Comparison of ENCODE assay signal across 8 mouse cellular contexts in the genomic region with DNA sequence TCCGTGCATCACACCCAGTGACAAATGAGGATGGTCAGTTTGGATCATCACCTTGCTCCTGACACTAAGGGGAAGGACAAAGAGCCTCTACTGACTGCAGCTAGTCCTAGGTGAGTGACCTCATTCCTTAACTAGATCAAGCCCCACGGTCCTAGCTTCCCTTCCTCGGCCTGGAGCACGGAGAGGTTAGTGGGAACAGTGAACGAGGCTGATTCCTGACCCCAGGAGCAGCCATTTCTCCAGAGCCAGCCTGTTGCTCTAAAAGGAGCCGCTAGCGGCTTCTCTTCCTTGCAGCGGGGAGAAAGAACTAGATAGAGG. TPM values are rescaled to one million over a fixed set of nuclear protein-coding genes. Genes with fewer than 3 reads are reported as not detected.
DNase-seq lines count a peak whose midpoint lies in the region; ATAC-seq and TF ChIP-seq lines count a peak whose summit lies in the region.

No protein-coding gene starts in this region.

- no peak for TF ChIP-seq CTCF in MEL (IDR thresholded peaks at IDR 0.05 in 2 of 3, conservative IDR thresholded peaks at IDR 0.05 in 1 of 3; ENCODE audit: control insufficient read depth in 1 of 3, insufficient read depth in 1 of 3, low read depth in 2 of 3, low read length in 3 of 3, poor library complexity in 1 of 3, severe bottlenecking in 1 of 3)

- no peak for ATAC-seq in forebrain, embryonic 13.5 days
- no peak for ATAC-seq in liver, embryonic 16.5 days (ENCODE audit: low read depth)

- no peak for TF ChIP-seq EP300 in MEL (IDR thresholded peaks at IDR 0.05; ENCODE audit: low read depth in 1 of 2, low read length in 2 of 2)

- no peaks in the 10 kb centered on the region for H3K9me3 ChIP-seq in MEL (replicated peaks; ENCODE audit: insufficient read depth, low read length)
- no peaks in the 10 kb centered on the region for H3K9me3 ChIP-seq in forebrain, embryonic 13.5 days (replicated peaks)
- H3K9me3 ChIP-seq in liver, embryonic 16.5 days (replicated peaks; ENCODE audit: control insufficient read depth, low read length): no peaks in the 10 kb centered on the region

- peaks cover 19% of the 10 kb centered on the region for H3K79me2 ChIP-seq in MEL (ENCODE audit: control insufficient read depth, insufficient read depth, low read length, poor library complexity)

- WGBS in forebrain, embryonic 13.5 days: 15% methylated on average over 8 of the region's 8 CpGs
- WGBS in liver, embryonic 16.5 days (ENCODE audit: insufficient replicate concordance): 14% methylated on average over 8 of the region's 8 CpGs

- no peak overlapping the region for H3K27ac ChIP-seq in MEL (ENCODE audit: control insufficient read depth, low read depth, low read length)
- H3K27ac ChIP-seq in forebrain, embryonic 13.5 days: peak overlapping the region; percentile 87
- peak overlapping the region; percentile 85 for H3K27ac ChIP-seq in liver, embryonic 16.5 days (ENCODE audit: low read length)

- peak overlapping the region; percentile 99 for H3K9ac ChIP-seq in MEL (ENCODE audit: control insufficient read depth, low read depth, low read length, poor library complexity, severe bottlenecking)
- peak overlapping the region; percentile 94 for H3K9ac ChIP-seq in forebrain, embryonic 13.5 days
- H3K9ac ChIP-seq in liver, embryonic 16.5 days (ENCODE audit: low read depth, low read length): peak overlapping the region; percentile 84

- H3K4me3 ChIP-seq in MEL (ENCODE audit: control insufficient read depth in 1 of 2, insufficient read depth in 1 of 2, low read depth in 2 of 2, low read length in 2 of 2): peak overlapping the region; percentile 84 to 98
- H3K4me3 ChIP-seq in forebrain, embryonic 13.5 days: peak overlapping the region; percentile 56
- H3K4me3 ChIP-seq in liver, embryonic 16.5 days (ENCODE audit: low read depth, low read length): peak overlapping the region; percentile 85

- H3K4me2 ChIP-seq in forebrain, embryonic 13.5 days: peak overlapping the region; percentile 97
- H3K4me2 ChIP-seq in liver, embryonic 16.5 days (ENCODE audit: low read depth, low read length): peak overlapping the region; percentile 90

- peaks cover 3 to 18% of the 10 kb centered on the region in 2 experiments; a peak in 3 of 4 replicates for H3K36me3 ChIP-seq in MEL (ENCODE audit: control insufficient read depth in 1 of 2, insufficient read depth in 2 of 2, low read length in 2 of 2)
- H3K36me3 ChIP-seq in forebrain, embryonic 13.5 days (ENCODE audit: poor library complexity, severe bottlenecking): peaks cover 45% of the 10 kb centered on the region
- peaks cover 15% of the 10 kb centered on the region for H3K36me3 ChIP-seq in liver, embryonic 16.5 days (ENCODE audit: control insufficient read depth, insufficient read depth)

- H3K27me3 ChIP-seq in MEL (ENCODE audit: control insufficient read depth in 1 of 2, insufficient read depth in 2 of 2, low read length in 2 of 2): no peaks in the 10 kb centered on the region
- peaks cover 4% of the 10 kb centered on the region; the same call in 1 of the 2 replicates for H3K27me3 ChIP-seq in forebrain, embryonic 13.5 days
- no peaks in the 10 kb centered on the region for H3K27me3 ChIP-seq in liver, embryonic 16.5 days (ENCODE audit: control insufficient read depth, insufficient read depth, low read depth, low read length)

- no peak for TF ChIP-seq RAD21 in MEL (IDR thresholded peaks at IDR 0.05; ENCODE audit: low read depth, low read length)

- H3K4me1 ChIP-seq in MEL (ENCODE audit: control insufficient read depth in 1 of 2, insufficient read depth in 2 of 2, low read length in 2 of 2): peaks cover 3 to 11% of the 10 kb centered on the region in 2 experiments; a peak in 3 of 4 replicates
- H3K4me1 ChIP-seq in forebrain, embryonic 13.5 days: peaks cover 26% of the 10 kb centered on the region
- H3K4me1 ChIP-seq in liver, embryonic 16.5 days (ENCODE audit: control insufficient read depth, low read depth, low read length): peaks cover 22% of the 10 kb centered on the region

- TF ChIP-seq POLR2A in MEL (IDR thresholded peaks at IDR 0.05; ENCODE audit: control insufficient read depth in 1 of 2, insufficient read depth in 1 of 2, low read depth in 1 of 2, low read length in 2 of 2, poor library complexity in 1 of 2): no peak

- DNase-seq in kidney, adult 9 months: peak; percentile 67
- DNase-seq in kidney, postnatal 14 days: no peak
- DNase-seq in MEL (ENCODE audit: low read depth, low spot score): no peak
- no peak for DNase-seq in T-cell, adult 2 months (ENCODE audit: low spot score)
- no peak for DNase-seq in right cerebral cortex, postnatal 14 days
- no peak for DNase-seq in left cerebral cortex, adult 11 months (ENCODE audit: low spot score)

TF ChIP-seq in MEL, 35 proteins besides CTCF, POLR2A, EP300 and RAD21:
- TF ChIP-seq NRF1 (IDR thresholded peaks at IDR 0.05; ENCODE audit: insufficient read depth, low read depth, low read length, poor library complexity, severe bottlenecking): no peak
- no peak for TF ChIP-seq NELFE (IDR thresholded peaks at IDR 0.05; ENCODE audit: low read depth, low read length)
- TF ChIP-seq KAT2A (conservative IDR thresholded peaks at IDR 0.05; ENCODE audit: low read depth, low read length): no peak
- no peak for TF ChIP-seq MAFK (IDR thresholded peaks at IDR 0.05; ENCODE audit: borderline replicate concordance, low read depth, low read length)
- TF ChIP-seq USF1 (IDR thresholded peaks at IDR 0.05; ENCODE audit: low read depth, low read length): no peak
- TF ChIP-seq POLR2AphosphoS2 (IDR thresholded peaks at IDR 0.05; ENCODE audit: low read length): no peak
- TF ChIP-seq MYB (IDR thresholded peaks at IDR 0.05; ENCODE audit: low read depth, low read length): no peak
- TF ChIP-seq SIN3A (IDR thresholded peaks at IDR 0.05; ENCODE audit: low read length): no peak

RNA-seq across cellular contexts. Expression of gene Tnnc1, which starts 2.9 kb away (rescaled TPM):
- total RNA-seq in MEL (2012; rRNA removed): not detected in 2 replicates
- polyA plus RNA-seq in MEL (2012; ENCODE audit: insufficient read depth in 1 of 2, insufficient read length in 2 of 2, low read depth in 1 of 2, low replicate concordance in 2 of 2, missing spikeins in 1 of 2): under 1 TPM in 1 of 2 experiments, not detected in 1; 0.19 TPM
- polyA plus RNA-seq in forebrain, embryonic 13.5 days (2015; fragmentation: Nextera tagmentation; extraction: Ambion mirVana): 0.84 and 2.2 TPM in 2 replicates
- 80.6 and 93.1 TPM in 2 replicates for polyA plus RNA-seq in liver, embryonic 16.5 days (2015; fragmentation: Nextera tagmentation; extraction: Ambion mirVana)

RNA-seq across cellular contexts. Expression of gene Nisch, which starts 11.5 kb away (rescaled TPM):
- 49.1 and 53.0 TPM in 2 replicates for total RNA-seq in MEL (2012; rRNA removed)
- 100 to 1,000 TPM in 1 of 2 experiments, not detected in 1; 154 TPM for polyA plus RNA-seq in MEL (2012; ENCODE audit: insufficient read depth in 1 of 2, insufficient read length in 2 of 2, low read depth in 1 of 2, low replicate concordance in 2 of 2, missing spikeins in 1 of 2)
- polyA plus RNA-seq in forebrain, embryonic 13.5 days (2015; fragmentation: Nextera tagmentation; extraction: Ambion mirVana): 298 and 341 TPM in 2 replicates
- 94.9 and 112 TPM in 2 replicates for polyA plus RNA-seq in liver, embryonic 16.5 days (2015; fragmentation: Nextera tagmentation; extraction: Ambion mirVana)

RNA-seq across cellular contexts. Expression of gene Sema3g, which starts 12.5 kb away (rescaled TPM):
- total RNA-seq in MEL (2012; rRNA removed): 0.03 and 0.04 TPM in 2 replicates
- polyA plus RNA-seq in MEL (2012; ENCODE audit: insufficient read depth in 1 of 2, insufficient read length in 2 of 2, low read depth in 1 of 2, low replicate concordance in 2 of 2, missing spikeins in 1 of 2): under 1 TPM in 1 of 2 experiments, not detected in 1; 0.25 TPM
- polyA plus RNA-seq in forebrain, embryonic 13.5 days (2015; fragmentation: Nextera tagmentation; extraction: Ambion mirVana): 0.57 and 0.58 TPM in 2 replicates
- polyA plus RNA-seq in liver, embryonic 16.5 days (2015; fragmentation: Nextera tagmentation; extraction: Ambion mirVana): 0.04 TPM in 2 replicates

RNA-seq across cellular contexts. Expression of gene Stab1, which starts 36.8 kb away (rescaled TPM):
- total RNA-seq in MEL (2012; rRNA removed): 0.15 TPM in 1 of 2 replicates, not detected in the other
- polyA plus RNA-seq in MEL (2012; ENCODE audit: insufficient read depth in 1 of 2, insufficient read length in 2 of 2, low read depth in 1 of 2, low replicate concordance in 2 of 2, missing spikeins in 1 of 2): under 1 TPM in 1 of 2 experiments, not detected in 1; 0.40 TPM
- polyA plus RNA-seq in forebrain, embryonic 13.5 days (2015; fragmentation: Nextera tagmentation; extraction: Ambion mirVana): 13.5 and 16.3 TPM in 2 replicates
- 25.8 and 32.2 TPM in 2 replicates for polyA plus RNA-seq in liver, embryonic 16.5 days (2015; fragmentation: Nextera tagmentation; extraction: Ambion mirVana)

RNA-seq across cellular contexts. Expression of gene Phf7, which starts 45.9 kb away (rescaled TPM):
- total RNA-seq in MEL (2012; rRNA removed): 6.0 and 6.7 TPM in 2 replicates
- polyA plus RNA-seq in MEL (2012; ENCODE audit: insufficient read depth in 1 of 2, insufficient read length in 2 of 2, low read depth in 1 of 2, low replicate concordance in 2 of 2, missing spikeins in 1 of 2): 1 to 10 TPM in 1 of 2 experiments, not detected in 1; 7.6 TPM
- 13.2 and 14.7 TPM in 2 replicates for polyA plus RNA-seq in forebrain, embryonic 13.5 days (2015; fragmentation: Nextera tagmentation; extraction: Ambion mirVana)
- polyA plus RNA-seq in liver, embryonic 16.5 days (2015; fragmentation: Nextera tagmentation; extraction: Ambion mirVana): 6.1 and 6.3 TPM in 2 replicates

Comparison
In these comparisons a context has a peak if more than half of its experiments do, and no peak if none do; other contexts are left out.
1. RNA of gene Tnnc1, which starts 2.9 kb away (polyA plus RNA-seq): 80.6 to 93.1 TPM in liver, embryonic 16.5 days; 0.84 to 2.2 TPM in forebrain, embryonic 13.5 days and 0.19 TPM in MEL; every median in the first group is over 10 times any median in the second.
2. Peak in every context shown above with its lines, with median percentiles within 50 percentile points of each other: H3K4me3 ChIP-seq and H3K9ac ChIP-seq.